Mouse (Mus musculus): ENCODE data around the gene Lrrc40. TPM values are rescaled to one million over a fixed set of nuclear protein-coding genes. Genes with fewer than 3 reads are reported as not detected.
A peak's percentile ranks its signal among the peaks of the same experiment; 100 is the strongest.

Lrrc40 gene
- 23.0 and 32.3 TPM in 2 replicates for total RNA-seq (2021)
- long read RNA-seq, full-length matches to known transcripts, result 25 of 40 reads
- long read RNA-seq, partial matches to known transcripts, result 4 of 40 reads
- long read RNA-seq, other reads (novel, unspliced or antisense), result 11 of 40 reads

GRCm38 (mm10) chr3:158036329-158036988, at the start of gene Lrrc40, which contains the start of gene Srsf11:
Gene Lrrc40, plus strand, starts transcription at chr3:158036662.
Gene Srsf11, minus strand, starts transcription at chr3:158036639.
- DNase-seq, result peak; percentile 95

DNA sequence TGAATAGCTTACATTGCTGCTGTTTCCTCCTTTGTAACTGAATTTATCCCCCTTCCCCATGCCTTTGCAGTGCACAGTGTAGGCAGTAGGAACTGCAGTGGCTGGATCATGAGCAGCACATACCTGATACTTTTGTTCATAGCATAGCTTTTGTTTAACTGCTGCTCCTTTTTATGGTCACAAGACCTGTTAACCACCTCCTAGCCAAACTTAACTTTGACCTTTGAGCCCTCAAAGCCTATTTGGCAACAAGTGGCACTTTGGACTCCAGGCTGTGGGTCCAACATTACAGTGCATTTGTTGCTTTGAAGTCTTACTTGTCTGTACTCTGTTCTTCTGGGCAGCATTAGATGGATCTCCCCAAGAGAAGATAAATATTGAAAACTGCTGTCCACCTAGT, 43.1 kb upstream of the Lrrc40 start:
- no peak for DNase-seq

- no peak for DNase-seq
Measured at GRCm38 (mm10) chr3:157995726-157996125, 40.7 kb upstream of the Lrrc40 start.

DNA sequence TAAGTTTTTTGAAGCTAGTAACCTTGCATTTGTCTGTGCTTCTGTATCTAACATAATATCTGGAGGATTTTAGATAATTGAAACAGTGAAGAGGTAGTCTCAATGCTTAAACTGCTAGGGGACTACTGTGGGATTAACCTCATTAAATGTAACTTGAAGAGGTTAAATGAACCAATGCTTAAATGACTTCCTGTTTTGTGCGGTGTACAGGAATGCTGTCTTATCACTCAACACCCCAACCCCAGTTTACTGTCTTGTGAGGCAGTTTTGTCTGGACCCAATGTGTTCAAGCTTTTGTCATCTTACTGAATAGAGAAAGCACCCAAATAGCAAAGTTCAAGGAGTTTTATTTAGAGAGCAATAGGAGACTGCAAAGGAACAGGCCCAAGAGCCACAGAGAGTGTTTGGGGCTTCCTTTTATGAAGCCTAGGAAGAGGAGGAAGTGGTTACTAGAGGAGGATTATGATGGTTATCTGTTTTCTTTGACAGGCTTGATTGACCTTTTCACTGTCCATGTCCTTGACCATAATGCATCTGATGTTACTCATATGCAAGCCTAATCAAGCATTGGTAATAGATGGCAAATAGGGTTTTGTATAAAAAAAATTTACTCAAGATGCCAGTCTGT, 37.6 kb upstream of the Lrrc40 start:
- DNase-seq, result no peak

- no peak for DNase-seq
Measured at GRCm38 (mm10) chr3:158008647-158009046, 27.8 kb upstream of the Lrrc40 start.

GRCm38 (mm10) chr3:158009762-158010320, 26.6 kb upstream of the Lrrc40 start:
- no peak for DNase-seq

GRCm38 (mm10) chr3:158031371-158031925, 5.0 kb upstream of the Lrrc40 start:
- DNase-seq, result peak; percentile 93

- DNase-seq, result no peak
Measured at GRCm38 (mm10) chr3:158032106-158032505, 4.4 kb upstream of the Lrrc40 start.

- peak; percentile 4 for DNase-seq
Measured at GRCm38 (mm10) chr3:158035866-158036265, 596 bp upstream of the Lrrc40 start.

DNA sequence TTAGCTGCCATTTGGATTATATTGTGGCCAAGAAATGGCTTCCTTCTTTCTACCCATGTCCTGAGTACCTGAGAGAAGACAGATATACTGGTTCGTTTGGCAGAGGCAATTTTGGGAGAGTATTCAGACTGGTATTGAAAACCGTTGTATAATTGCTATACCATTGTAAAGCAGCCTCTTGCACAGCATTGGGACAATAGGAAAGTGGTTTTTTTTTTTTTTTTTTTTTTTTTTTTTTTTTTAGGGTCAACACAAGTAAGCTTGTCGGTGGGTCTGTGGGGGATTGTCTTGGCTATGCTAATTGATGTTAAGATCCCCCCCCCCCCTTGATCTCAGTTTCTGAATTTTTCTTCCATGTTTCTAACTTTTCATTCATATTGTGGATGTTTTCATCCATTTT, 1.6 kb downstream of the Lrrc40 start:
- no peak for DNase-seq

DNA sequence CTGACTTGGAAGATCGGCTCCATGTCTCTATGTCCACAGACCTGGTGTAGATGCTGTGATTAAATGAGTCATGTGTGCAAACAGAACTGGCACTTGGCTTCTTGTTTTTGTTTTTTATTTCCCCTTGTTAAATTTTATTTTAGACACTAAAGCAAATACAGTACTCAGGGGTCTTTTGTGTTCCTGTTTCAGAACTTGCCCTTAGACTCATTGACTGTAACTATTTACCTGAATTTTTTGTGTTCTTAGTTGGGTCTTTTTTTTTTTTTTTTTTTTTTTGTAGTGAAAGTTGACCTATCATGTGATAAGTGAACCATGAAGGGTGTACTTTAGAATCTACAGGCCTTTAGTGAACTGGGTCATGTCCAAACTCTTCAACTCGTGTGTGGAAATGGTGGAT, 4.3 kb downstream of the Lrrc40 start:
- no peak for DNase-seq

GRCm38 (mm10) chr3:158049508-158049907, 13.0 kb downstream of the Lrrc40 start:
- no peak for DNase-seq

DNA sequence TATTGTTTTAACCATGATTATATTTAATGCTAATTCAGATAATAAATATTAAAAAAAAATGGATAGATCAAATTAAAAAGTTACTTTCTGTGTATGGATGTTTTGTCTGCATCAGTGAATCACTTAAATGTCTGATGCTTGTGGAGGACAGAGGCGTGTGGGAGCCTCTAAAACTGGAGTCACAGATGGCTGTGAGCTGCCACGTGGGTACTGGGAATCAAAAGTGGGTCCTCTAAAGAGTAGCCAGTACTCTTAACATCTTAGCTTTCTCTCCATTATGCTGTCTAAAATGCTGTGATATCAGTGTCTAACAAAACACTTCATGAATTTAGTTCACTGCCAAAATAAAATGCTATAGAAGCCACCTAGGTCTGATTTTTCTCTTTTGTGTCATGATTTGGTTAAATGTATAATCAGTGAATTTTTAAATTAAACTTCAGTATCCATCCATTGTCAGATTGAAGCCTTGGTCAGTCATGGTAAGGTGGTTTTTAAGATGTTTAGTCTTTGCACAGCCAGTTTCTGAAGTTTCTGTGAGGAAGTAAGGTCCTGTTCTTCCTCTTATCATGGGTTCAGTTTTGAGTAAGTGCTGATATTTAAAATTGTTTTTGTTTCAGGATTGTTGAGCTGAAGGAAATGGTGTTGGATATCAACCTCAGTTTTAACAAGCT, 24.3 kb downstream of the Lrrc40 start:
- DNase-seq, result no peak

DNA sequence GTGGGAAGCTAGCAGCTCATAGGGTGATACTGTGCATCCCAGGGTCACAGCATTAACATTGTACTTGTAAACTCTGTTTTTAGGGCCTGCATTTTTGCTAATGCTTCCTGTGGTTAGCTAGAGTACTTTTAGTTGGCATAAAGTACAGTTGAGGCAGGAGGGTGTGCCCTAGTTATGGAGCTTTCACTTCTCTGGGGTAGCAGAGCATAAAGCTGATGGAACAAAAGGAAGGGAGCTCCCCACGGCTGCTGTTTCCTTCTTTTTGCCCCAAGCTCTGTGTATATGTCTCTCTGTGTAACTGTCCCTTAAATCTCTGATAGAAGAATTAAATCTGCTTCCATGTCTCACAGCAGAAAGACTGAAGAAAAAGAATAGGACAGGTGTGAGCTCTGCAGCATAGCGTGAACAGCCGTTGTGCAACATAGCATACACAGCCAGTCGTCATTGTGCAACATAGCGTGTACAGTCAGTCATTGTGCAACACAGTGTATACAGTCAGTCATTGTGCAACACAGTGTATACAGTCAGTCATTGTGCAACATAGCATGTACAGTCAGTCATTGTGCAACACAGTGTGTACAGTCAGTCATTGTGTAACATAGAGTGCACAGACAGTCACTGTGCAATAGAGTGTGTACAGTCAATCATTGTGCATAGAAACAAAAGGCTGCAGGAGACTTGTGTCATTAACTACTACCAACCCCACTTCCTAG, 25.5 kb downstream of the Lrrc40 start:
- no peak for DNase-seq

DNA sequence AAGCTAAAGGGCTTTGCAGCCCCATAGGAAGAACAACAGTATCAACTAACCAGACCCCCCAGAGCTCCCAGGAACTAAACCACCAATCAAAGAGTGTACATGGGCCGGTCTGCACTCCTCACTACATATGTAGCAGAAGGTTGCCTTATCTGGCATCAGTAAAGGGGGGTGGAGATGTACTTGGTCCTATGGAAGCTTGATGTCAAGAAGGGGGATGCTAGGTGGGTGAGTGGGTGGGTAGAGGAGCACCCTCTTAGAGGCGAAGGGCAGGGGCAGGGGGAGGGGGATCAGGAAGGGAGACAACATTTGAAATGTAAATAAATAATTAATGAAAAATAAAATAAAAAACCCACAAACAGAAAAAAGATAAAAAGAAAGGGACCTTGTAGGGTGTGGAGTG, 28.8 kb downstream of the Lrrc40 start:
- DNase-seq, result no peak

GRCm38 (mm10) chr3:158067916-158068315, 31.5 kb downstream of the Lrrc40 start:
- DNase-seq, result no peak

- DNase-seq, result no peak
Measured at GRCm38 (mm10) chr3:158068613-158069263, 32.3 kb downstream of the Lrrc40 start.

GRCm38 (mm10) chr3:158075004-158075403, 38.5 kb downstream of the Lrrc40 start:
- DNase-seq, result no peak

DNA sequence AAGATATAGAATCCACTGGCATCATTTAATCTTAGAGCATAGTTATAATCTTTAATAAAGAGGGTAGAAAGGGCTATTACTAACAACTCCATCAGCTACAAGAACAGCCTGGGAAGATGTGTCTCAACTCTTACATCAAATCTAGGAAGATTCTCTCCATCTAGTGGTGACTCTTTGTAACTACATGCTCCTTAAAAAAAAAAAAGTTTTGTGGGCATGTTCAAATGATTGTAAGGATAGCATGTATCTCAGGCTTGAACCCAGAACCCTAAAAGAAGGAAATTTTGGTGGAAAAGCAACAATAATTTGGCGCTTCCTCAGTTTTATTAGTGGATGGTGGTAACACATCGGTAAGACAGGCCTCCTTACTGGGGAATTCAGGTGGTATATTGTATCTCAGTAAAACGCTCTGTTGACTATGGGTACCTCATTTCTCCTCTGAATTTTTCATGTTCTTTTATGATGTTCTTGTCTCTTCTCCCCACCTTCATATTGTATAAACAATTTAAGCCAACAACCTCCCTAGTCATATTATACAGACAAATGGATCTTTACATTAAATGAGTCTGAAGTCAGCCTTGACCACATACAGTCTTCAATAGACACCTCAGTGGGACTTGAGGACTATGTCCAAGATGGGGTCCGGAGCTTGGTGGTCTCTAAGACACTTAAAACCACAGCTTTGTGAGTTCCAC, 40.4 kb downstream of the Lrrc40 start:
- no peak for DNase-seq

DNA sequence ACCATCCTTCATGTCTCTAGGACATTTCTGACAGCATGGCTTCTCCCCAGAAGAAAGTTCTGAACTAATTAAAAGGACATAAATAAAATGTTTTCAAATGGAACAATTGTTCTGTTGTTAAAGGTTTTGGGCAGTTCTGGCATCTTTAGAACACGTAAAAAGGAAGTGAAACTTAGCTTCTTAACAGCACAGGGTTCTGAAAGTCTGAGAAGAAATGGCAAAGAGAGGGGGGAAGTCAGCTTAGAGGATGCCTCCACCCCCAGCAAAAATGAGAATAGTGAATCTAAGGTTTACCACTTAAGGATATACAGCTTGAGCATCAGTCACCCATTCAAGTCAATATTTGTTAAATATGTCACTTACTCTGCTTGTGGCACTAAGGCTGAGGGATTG, 40.9 kb downstream of the Lrrc40 start:
- no peak for DNase-seq

DNA sequence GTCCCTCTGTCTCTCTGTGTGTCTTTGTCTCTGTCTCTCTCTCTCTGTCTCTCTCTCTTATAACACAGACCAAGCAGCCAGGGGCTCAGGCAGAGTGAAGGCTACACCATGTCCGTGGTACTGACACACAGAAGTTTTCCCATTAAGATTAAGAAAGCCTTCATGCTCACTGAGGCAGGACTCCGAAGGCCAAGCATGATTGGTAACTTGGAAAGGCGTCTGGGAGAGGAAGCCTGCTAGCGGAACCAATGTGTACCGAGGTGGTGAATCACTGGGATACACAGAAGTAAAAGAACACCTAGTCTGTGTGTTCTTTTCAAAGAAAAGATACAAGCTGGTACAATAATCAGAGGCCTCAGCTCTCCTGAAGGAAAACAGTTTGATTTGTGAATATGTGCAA, 41.4 kb downstream of the Lrrc40 start:
- DNase-seq, result no peak

Data from adrenal gland, postnatal 25 days (tissue).